Mouse (Mus musculus) cortical plate, adult 2 months (tissue): ENCODE results near the gene Atad5. TPM values are rescaled to one million over a fixed set of nuclear protein-coding genes. Genes with fewer than 3 reads are reported as not detected.
A peak's percentile ranks its signal among the peaks of the same experiment; 100 is the strongest.
"Not testable (repeated sequence)": the region's sequence is repeated elsewhere in the genome, so short reads cannot be mapped to it uniquely, and the experiment has no call there.

Experiments
- H3K27ac ChIP-seq: fragments of 200-500 bp; 2 replicates; pipeline ENCODE4 v1.5.1; 2012; ENCODE audit warnings: low read length, control low read depth, inconsistent platforms; ENCODE audit not compliant: insufficient read depth
- H3K4me1 ChIP-seq: fragments of 200-500 bp; 2 replicates; pipeline ENCODE4 v1.6.1; 2011; ENCODE audit warnings: low read length; ENCODE audit not compliant: control insufficient read depth, insufficient read depth
- H3K4me3 ChIP-seq: fragments of 200-500 bp; 2 replicates; pipeline ENCODE4 v1.5.1; 2011; ENCODE audit warnings: mild to moderate bottlenecking, low read length, control low read depth; ENCODE audit not compliant: insufficient read depth
- CTCF ChIP-seq: fragments of 200-500 bp; IDR thresholded peaks from 2 replicates; pipeline ENCODE4 v1.5.1; 2011; ENCODE audit warnings: mild to moderate bottlenecking, control low read depth, low read length; ENCODE audit not compliant: insufficient read depth; ENCODE audit errors: extremely low read depth
- POLR2A ChIP-seq: fragments of 200-500 bp; IDR thresholded peaks from 2 replicates; pipeline ENCODE4 v1.6.1; 2011; ENCODE audit warnings: mild to moderate bottlenecking, low read length, control low read depth; ENCODE audit not compliant: insufficient read depth; ENCODE audit errors: extremely low read depth
- polyA plus RNA-seq: library from polyadenylated mRNA; depleted of rRNA; stranded (reverse); fragments of >200 nt; gene quantifications from 2 replicates; pipeline ENCODE4 v1.2.3, GENCODE M21; 2012

The Atad5 gene
- polyA plus RNA-seq, 1 experiment: 2.9 TPM

- H3K4me1 ChIP-seq: no peaks in the 10 kb centered on the region
- no peak for TF ChIP-seq CTCF
- no peak for TF ChIP-seq POLR2A
- H3K4me3 ChIP-seq: no peak overlapping the region
- H3K27ac ChIP-seq: no peak overlapping the region
Observed at GRCm38 (mm10) chr11:80147748-80148147, 58.5 kb downstream of the Atad5 start.

DNA sequence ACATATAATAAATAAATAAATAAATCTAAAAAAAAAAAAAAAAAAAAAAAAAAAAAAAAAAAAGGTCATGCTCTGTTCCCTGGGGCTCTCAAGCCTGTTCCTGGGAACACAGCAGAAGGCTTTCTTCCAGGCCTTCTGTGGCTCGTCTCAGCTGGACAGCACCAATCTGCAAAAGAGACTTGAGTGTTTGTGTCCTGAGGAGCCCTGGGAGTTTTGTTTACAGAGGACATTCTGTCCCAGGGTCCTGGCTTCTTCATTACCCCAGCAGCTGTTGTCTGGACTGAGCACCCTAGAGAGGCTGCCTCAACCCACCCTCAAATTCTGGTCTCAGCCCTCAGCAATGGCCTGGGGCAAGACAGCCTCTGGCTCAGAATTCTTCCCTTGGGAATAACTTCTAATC lies 59.1 kb downstream of the Atad5 start:
- Histone ChIP-seq H3K4me3 (no peak overlapping the region), H3K4me1 (no peaks in the 10 kb centered on the region), H3K27ac (no peak overlapping the region)
- TF ChIP-seq POLR2A (no peak), CTCF (no peak)

DNA sequence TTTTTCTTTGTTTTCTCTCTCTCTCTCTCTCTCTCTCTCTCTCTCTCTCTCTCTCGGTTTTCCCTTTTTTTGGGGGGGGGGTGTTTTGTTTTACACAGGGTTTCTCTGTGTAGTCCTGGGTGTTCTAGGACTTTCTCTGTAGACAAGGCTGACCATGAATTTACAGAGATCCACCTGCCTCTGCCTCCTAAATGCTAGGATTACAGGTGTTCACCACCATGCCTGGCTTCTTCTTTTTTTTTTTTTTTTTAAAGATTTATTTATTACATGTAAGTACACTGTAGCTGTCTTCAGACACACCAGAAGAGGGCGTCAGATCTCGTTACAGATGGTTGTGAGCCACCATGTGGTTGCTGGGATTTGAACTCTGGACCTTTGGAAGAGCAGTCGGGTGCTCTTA lies 59.8 kb downstream of the Atad5 start:
- not testable (repeated sequence) for H3K27ac ChIP-seq, H3K4me1 ChIP-seq, H3K4me3 ChIP-seq

DNA sequence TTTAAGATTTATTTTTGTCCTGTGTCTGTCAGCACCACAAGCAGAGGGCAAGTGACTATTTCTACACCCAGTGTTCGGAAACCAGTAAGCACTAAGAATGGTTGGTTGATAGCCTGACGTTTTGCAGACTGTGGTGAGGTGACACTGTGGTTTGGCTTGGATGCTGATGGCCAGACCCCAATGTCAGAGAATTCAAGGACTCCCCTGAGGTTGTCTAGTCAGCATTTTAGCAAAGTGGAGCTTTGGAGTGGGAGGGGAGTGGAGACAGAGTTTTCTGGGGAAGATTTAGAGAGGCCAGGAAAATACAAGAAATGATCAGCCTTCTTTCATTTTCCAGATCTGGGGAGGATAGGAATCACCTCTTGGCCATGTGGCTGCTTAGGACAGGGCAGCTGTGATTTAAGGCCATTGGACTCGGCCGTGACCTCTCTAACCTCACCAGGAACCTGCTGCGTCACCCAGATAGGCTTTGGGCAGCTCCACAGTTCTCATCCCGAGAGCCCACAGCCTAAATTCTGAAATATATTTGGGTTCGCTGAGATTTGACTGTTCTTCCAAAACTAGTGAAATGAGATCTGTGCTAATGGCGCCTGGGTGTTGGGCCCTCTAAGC lies 60.3 kb downstream of the Atad5 start:
- Histone ChIP-seq H3K27ac (no peak overlapping the region), H3K4me1 (no peaks in the 10 kb centered on the region), H3K4me3 (no peak overlapping the region)
- no peak for TF ChIP-seq CTCF
- TF ChIP-seq POLR2A: no peak

DNA sequence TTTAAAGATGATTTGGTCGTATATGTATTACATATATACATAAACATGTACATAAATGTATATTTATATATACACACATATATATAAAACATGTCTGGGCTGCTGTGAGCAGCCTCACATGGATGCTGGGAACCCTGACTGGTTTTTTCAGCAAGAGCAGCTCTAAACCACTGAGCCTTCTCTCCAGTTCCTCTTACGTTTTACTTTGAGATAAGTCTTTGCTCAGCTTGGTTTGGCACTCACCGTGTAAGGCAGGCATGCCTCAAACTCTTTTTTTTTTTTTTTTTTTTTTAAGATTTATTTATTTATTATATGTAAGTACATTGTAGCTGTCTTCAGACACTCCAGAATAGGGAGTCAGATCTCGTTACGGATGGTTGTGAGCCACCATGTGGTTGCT lies 61.4 kb downstream of the Atad5 start:
- Histone ChIP-seq H3K27ac (no peak overlapping the region), H3K4me3 (no peak overlapping the region), H3K4me1 (no peaks in the 10 kb centered on the region)
- TF ChIP-seq POLR2A: no peak
- no peak for TF ChIP-seq CTCF

- Histone ChIP-seq H3K4me3 (no peak overlapping the region), H3K27ac (no peak overlapping the region), H3K4me1 (no peaks in the 10 kb centered on the region)
- TF ChIP-seq CTCF: no peak
- no peak for TF ChIP-seq POLR2A
Observed at GRCm38 (mm10) chr11:80151541-80151940, 62.3 kb downstream of the Atad5 start.

DNA sequence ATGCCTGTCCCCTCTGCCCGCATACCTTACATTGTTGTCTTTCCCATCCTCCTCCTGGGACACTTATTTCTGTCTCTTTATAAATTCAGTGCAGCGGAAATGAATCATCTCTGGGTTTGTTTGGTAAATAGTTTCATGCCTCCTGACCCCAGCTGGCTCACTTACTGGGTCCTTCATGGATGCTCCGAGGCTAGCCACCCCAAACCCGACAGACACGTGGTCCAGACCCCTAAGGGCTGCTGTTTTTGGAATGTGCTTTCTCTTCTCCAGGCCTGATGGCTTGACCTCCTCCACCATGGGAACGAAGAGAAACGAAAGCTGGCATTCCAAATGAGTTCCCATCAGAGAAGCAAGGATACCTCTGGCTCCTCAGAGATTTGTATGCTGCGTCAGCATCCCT lies 63.2 kb downstream of the Atad5 start:
- Histone ChIP-seq H3K4me3 (no peak overlapping the region), H3K4me1 (no peaks in the 10 kb centered on the region)
- no peak for TF ChIP-seq CTCF
- TF ChIP-seq POLR2A: no peak

DNA sequence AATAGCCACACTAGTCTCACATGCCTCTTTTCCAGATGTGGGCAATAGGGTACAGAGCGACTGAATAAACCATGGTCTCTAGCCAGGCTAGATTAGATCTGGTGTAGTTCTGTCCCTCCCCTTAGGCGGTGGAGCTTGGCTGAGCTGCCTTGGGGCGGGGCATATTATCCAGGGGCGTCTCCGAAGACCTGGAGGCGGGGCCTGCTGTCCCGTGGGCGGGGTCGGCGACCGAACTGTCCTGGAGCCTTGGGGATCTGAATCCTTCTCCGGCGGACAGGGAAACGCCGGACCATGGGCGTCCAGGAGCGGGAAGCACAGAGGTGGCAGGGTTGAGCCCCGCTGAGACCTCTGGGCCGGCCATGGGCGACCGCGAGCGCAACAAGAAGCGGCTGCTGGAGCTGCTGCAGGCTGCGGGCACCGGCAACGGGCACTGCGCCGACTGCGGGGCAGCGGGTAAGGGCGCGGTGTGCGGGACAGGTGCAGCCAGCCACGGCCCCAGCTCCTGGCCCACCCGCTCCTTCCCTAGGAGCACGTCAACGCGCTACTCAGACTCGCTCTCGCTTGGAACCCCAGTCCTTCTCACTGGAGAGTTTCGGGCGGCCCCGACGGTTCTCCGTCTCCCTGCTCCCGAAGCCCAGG lies 64.8 kb downstream of the Atad5 start, which contains the start of gene Adap2:
TSS of gene Adap2 (plus strand) at position 249 of the 639 bp plus-strand sequence.
- Histone ChIP-seq H3K27ac (peak within 1 kb of the TSS; percentile 86), H3K4me3 (peak within 1 kb of the TSS; percentile 38)

More for the DNA sequence above, 63.2 kb downstream of the Atad5 start:
- H3K27ac ChIP-seq: no peak overlapping the region

DNA sequence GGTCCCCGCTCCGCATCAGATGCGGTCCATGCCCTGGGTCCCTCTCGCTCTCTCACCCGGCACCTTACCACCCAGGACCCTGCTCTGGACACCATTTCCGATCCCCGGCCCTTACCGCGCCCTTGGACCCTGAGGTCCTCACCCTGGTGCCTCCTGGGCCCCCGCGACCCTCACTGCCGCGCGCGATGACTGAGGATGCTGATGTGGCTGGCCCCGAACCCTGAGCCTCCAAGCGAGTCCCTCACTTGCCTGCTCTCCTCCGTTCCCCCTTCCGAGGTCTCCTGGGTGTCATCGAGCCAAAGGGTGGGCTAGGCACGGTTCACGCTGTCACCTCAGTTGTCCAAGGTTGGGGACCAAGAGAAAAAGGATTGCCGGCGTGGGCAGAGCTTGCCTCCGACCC lies 65.3 kb downstream of the Atad5 start:
- peak overlapping the region; percentile 86 for H3K27ac ChIP-seq
- no peaks in the 10 kb centered on the region for H3K4me1 ChIP-seq
- no peak for TF ChIP-seq CTCF
- no peak for TF ChIP-seq POLR2A
- H3K4me3 ChIP-seq: peak overlapping the region; percentile 38

More for the DNA sequence above, 64.8 kb downstream of the Atad5 start, which contains the start of gene Adap2:
- TF ChIP-seq CTCF (no peak), POLR2A (no peak)
- no peaks in the 10 kb centered on the region for H3K4me1 ChIP-seq

- no peak for TF ChIP-seq CTCF
- no peak for TF ChIP-seq POLR2A
- Histone ChIP-seq H3K27ac (peak overlapping the region; percentile 86), H3K4me3 (peak overlapping the region; percentile 38; the same call in 1 of the 2 replicates), H3K4me1 (no peaks in the 10 kb centered on the region)
Observed at GRCm38 (mm10) chr11:80155541-80155940, 66.3 kb downstream of the Atad5 start.

DNA sequence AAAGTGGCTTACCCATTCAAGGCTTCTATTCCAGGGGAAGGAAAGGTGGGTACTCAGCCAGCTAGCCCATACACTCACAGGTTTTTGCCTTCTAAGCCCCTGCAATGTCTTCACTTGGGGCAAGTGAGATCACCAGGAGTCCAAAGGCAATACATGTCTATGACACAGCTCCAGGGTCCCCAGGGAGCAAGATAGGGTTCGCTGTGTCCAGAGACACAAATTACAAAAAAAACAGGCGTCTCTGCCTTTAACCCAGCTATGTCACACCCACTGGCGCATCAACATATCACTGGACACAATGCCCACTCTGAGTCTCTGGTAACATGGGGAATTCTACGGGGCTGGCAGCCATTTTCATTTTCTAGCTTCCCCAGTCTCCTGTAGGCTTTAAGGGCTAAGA lies 66.8 kb downstream of the Atad5 start:
- no peak for TF ChIP-seq POLR2A
- TF ChIP-seq CTCF: no peak
- Histone ChIP-seq H3K4me1 (no peaks in the 10 kb centered on the region), H3K4me3 (peak overlapping the region; percentile 38; the same call in 1 of the 2 replicates), H3K27ac (peak overlapping the region; percentile 86; the same call in 1 of the 2 replicates)
